Mouse (Mus musculus): ENCODE results near the gene Ltbp3. TPM values are rescaled to one million over a fixed set of nuclear protein-coding genes. Genes with fewer than 3 reads are reported as not detected.

Ltbp3 gene
- total and polyA plus RNA-seq, 2 experiments from 2014 or later = 15.4 to 73.4 TPM

- H3K4me3 ChIP-seq (ENCODE audit: low read depth, low read length) = no peak overlapping the region
- H3K27me3 ChIP-seq (ENCODE audit: control insufficient read depth, insufficient read depth, low read length) = no peaks in the 10 kb centered on the region
- no peak overlapping the region for H3K27ac ChIP-seq (ENCODE audit: low read depth)
- H3K4me2 ChIP-seq (ENCODE audit: low read depth, low read length) = no peak overlapping the region
- H3K9ac ChIP-seq (replicated peaks; ENCODE audit: low read depth, low read length) = no peak overlapping the region
- no peaks in the 10 kb centered on the region for H3K36me3 ChIP-seq (replicated peaks; ENCODE audit: control insufficient read depth, insufficient read depth, low read length)
- TF ChIP-seq CTCF (IDR thresholded peaks at IDR 0.05; ENCODE audit: low read depth) (no peak), EP300 (IDR thresholded peaks at IDR 0.05; ENCODE audit: low read depth) (no peak)
- no peaks in the 10 kb centered on the region for H3K9me3 ChIP-seq (replicated peaks; ENCODE audit: control insufficient read depth, low read length)
- DNase-seq (ENCODE audit: low spot score) (no peak), ATAC-seq (ENCODE audit: insufficient read depth, low read depth) (no peak)
- 77% methylated on average over 9 of the region's 9 CpGs for WGBS
- no peaks in the 10 kb centered on the region for H3K4me1 ChIP-seq (ENCODE audit: control insufficient read depth, insufficient read depth)
Measured at GRCm38 (mm10) chr19:5777387-5778032, 36.8 kb downstream of the Ltbp3 start.

- Histone ChIP-seq H3K27ac (ENCODE audit: low read depth) (no peak overlapping the region), H3K4me1 (ENCODE audit: control insufficient read depth, insufficient read depth) (no peaks in the 10 kb centered on the region), H3K36me3 (replicated peaks; ENCODE audit: control insufficient read depth, insufficient read depth, low read length) (no peaks in the 10 kb centered on the region), H3K9me3 (replicated peaks; ENCODE audit: control insufficient read depth, low read length) (no peaks in the 10 kb centered on the region), H3K4me3 (ENCODE audit: low read depth, low read length) (no peak overlapping the region), H3K4me2 (ENCODE audit: low read depth, low read length) (no peak overlapping the region), H3K9ac (replicated peaks; ENCODE audit: low read depth, low read length) (no peak overlapping the region), H3K27me3 (ENCODE audit: control insufficient read depth, insufficient read depth, low read length) (no peaks in the 10 kb centered on the region)
- 67% methylated on average over 8 of the region's 8 CpGs for WGBS
- no peak for TF ChIP-seq EP300 (IDR thresholded peaks at IDR 0.05; ENCODE audit: low read depth)
- TF ChIP-seq CTCF (IDR thresholded peaks at IDR 0.05; ENCODE audit: low read depth) = no peak
- DNase-seq (ENCODE audit: low spot score) (no peak), ATAC-seq (ENCODE audit: insufficient read depth, low read depth) (no peak)
Measured at GRCm38 (mm10) chr19:5778312-5778711, 37.6 kb downstream of the Ltbp3 start.

- TF ChIP-seq EP300 (IDR thresholded peaks at IDR 0.05; ENCODE audit: low read depth) (no peak), CTCF (IDR thresholded peaks at IDR 0.05; ENCODE audit: low read depth) (peak; percentile 63)
- Histone ChIP-seq H3K36me3 (replicated peaks; ENCODE audit: control insufficient read depth, insufficient read depth, low read length) (no peaks in the 10 kb centered on the region), H3K9ac (replicated peaks; ENCODE audit: low read depth, low read length) (no peak overlapping the region), H3K4me2 (ENCODE audit: low read depth, low read length) (no peak overlapping the region), H3K27ac (ENCODE audit: low read depth) (no peak overlapping the region), H3K4me1 (ENCODE audit: control insufficient read depth, insufficient read depth) (no peaks in the 10 kb centered on the region), H3K27me3 (ENCODE audit: control insufficient read depth, insufficient read depth, low read length) (no peaks in the 10 kb centered on the region), H3K4me3 (ENCODE audit: low read depth, low read length) (no peak overlapping the region), H3K9me3 (replicated peaks; ENCODE audit: control insufficient read depth, low read length) (no peaks in the 10 kb centered on the region)
- peak; percentile 48 for DNase-seq (ENCODE audit: low spot score)
- 51% methylated on average over 7 of the region's 7 CpGs for WGBS
- peak; percentile 65; the same call in 1 of the 2 replicates for ATAC-seq (ENCODE audit: insufficient read depth, low read depth)
Measured at GRCm38 (mm10) chr19:5780203-5780602, 39.5 kb downstream of the Ltbp3 start.

- TF ChIP-seq CTCF (IDR thresholded peaks at IDR 0.05; ENCODE audit: low read depth) = no peak
- TF ChIP-seq EP300 (IDR thresholded peaks at IDR 0.05; ENCODE audit: low read depth) = no peak
- ATAC-seq (ENCODE audit: insufficient read depth, low read depth) = no peak
Measured at GRCm38 (mm10) chr19:5781532-5781931, 40.8 kb downstream of the Ltbp3 start.

GRCm38 (mm10) chr19:5782121-5782520 lies 41.4 kb downstream of the Ltbp3 start:
- no peak overlapping the region for H3K4me3 ChIP-seq (ENCODE audit: low read depth, low read length)
- TF ChIP-seq CTCF (IDR thresholded peaks at IDR 0.05; ENCODE audit: low read depth) (no peak), EP300 (IDR thresholded peaks at IDR 0.05; ENCODE audit: low read depth) (no peak)
- no peaks in the 10 kb centered on the region for H3K36me3 ChIP-seq (replicated peaks; ENCODE audit: control insufficient read depth, insufficient read depth, low read length)
- H3K27me3 ChIP-seq (ENCODE audit: control insufficient read depth, insufficient read depth, low read length) = no peaks in the 10 kb centered on the region
- H3K27ac ChIP-seq (ENCODE audit: low read depth) = no peak overlapping the region
- no peaks in the 10 kb centered on the region for H3K9me3 ChIP-seq (replicated peaks; ENCODE audit: control insufficient read depth, low read length)
- no peak for ATAC-seq (ENCODE audit: insufficient read depth, low read depth)
- no peak for DNase-seq (ENCODE audit: low spot score)
- H3K9ac ChIP-seq (replicated peaks; ENCODE audit: low read depth, low read length) = no peak overlapping the region
- no peaks in the 10 kb centered on the region for H3K4me1 ChIP-seq (ENCODE audit: control insufficient read depth, insufficient read depth)
- no peak overlapping the region for H3K4me2 ChIP-seq (ENCODE audit: low read depth, low read length)
- WGBS = 80% methylated on average over 1 of the region's 1 CpGs

More at GRCm38 (mm10) chr19:5781532-5781931, 40.8 kb downstream of the Ltbp3 start:
- H3K4me1 ChIP-seq (ENCODE audit: control insufficient read depth, insufficient read depth) = no peaks in the 10 kb centered on the region
- DNase-seq (ENCODE audit: low spot score) = no peak
- 81% methylated on average over 6 of the region's 6 CpGs for WGBS
- H3K9ac ChIP-seq (replicated peaks; ENCODE audit: low read depth, low read length) = no peak overlapping the region
- no peaks in the 10 kb centered on the region for H3K9me3 ChIP-seq (replicated peaks; ENCODE audit: control insufficient read depth, low read length)
- H3K27me3 ChIP-seq (ENCODE audit: control insufficient read depth, insufficient read depth, low read length) = no peaks in the 10 kb centered on the region
- H3K4me2 ChIP-seq (ENCODE audit: low read depth, low read length) = no peak overlapping the region
- H3K36me3 ChIP-seq (replicated peaks; ENCODE audit: control insufficient read depth, insufficient read depth, low read length) = no peaks in the 10 kb centered on the region
- H3K4me3 ChIP-seq (ENCODE audit: low read depth, low read length) = no peak overlapping the region
- H3K27ac ChIP-seq (ENCODE audit: low read depth) = no peak overlapping the region

Data from heart, postnatal 0 days (tissue).